Mouse (Mus musculus) kidney, embryonic 16.5 days (tissue): ENCODE results near the gene Med26. TPM values are rescaled to one million over a fixed set of nuclear protein-coding genes. Genes with fewer than 3 reads are reported as not detected.

Source experiments
- ATAC-seq: fragments of 200-750 bp; cut with Nextera tagmentation; 2 replicates; pipeline ENCODE4 v1.8.0; 2017; ENCODE audit warnings: moderate TSS enrichment; ENCODE audit not compliant: low FRiP score, low TSS enrichment
- H3K27ac ChIP-seq: fragments of 300-500 bp; sonication (generic); 2 replicates; pipeline ENCODE4 v1.5.1; 2014; ENCODE audit warnings: low read length
- H3K27me3 ChIP-seq: fragments of 300-500 bp; sonication (generic); 2 replicates; pipeline ENCODE4 v1.6.1; 2014; ENCODE audit warnings: low read length, control low read depth, mixed read lengths; ENCODE audit not compliant: insufficient read depth
- H3K36me3 ChIP-seq: fragments of 300-500 bp; sonication (generic); 2 replicates; pipeline ENCODE4 v1.6.1; 2014; ENCODE audit warnings: low read length, control low read depth, mixed read lengths; ENCODE audit not compliant: insufficient read depth
- H3K4me1 ChIP-seq: fragments of 300-500 bp; sonication (generic); 2 replicates; pipeline ENCODE4 v1.6.1; 2014; ENCODE audit warnings: low read length, control low read depth, mixed read lengths; ENCODE audit not compliant: insufficient read depth
- H3K4me2 ChIP-seq: fragments of 300-500 bp; sonication (generic); replicated peaks from 2 replicates; pipeline ENCODE4 v1.6.1; 2014; ENCODE audit warnings: low read depth, low read length
- H3K4me3 ChIP-seq: fragments of 300-500 bp; sonication (generic); 2 replicates; pipeline ENCODE4 v1.5.1; 2014; ENCODE audit warnings: mild to moderate bottlenecking, low read length
- H3K9ac ChIP-seq: fragments of 300-500 bp; sonication (generic); replicated peaks from 2 replicates; pipeline ENCODE4 v1.6.1; 2014; ENCODE audit warnings: low read length
- H3K9me3 ChIP-seq: fragments of 300-500 bp; sonication (generic); 2 replicates; pipeline ENCODE4 v1.6.1; 2016; ENCODE audit warnings: low read length, control low read depth
- WGBS: fragments of 180-500 bp; shearing (Covaris S2); extraction: QIAGEN DNeasy Blood & Tissue Kit; methylation state at CpG from one replicate; pipeline ENCODE4 v1.1.7; 2014; 5-methylcytosine and 5-hydroxymethylcytosine counted together
- polyA plus RNA-seq: library from polyadenylated mRNA; unstranded; fragments of >200 nt; fragmentation: Nextera tagmentation; extraction: Ambion mirVana; gene quantifications from 2 replicates; pipeline ENCODE4 v1.2.1, GENCODE M21; 2015

Gene Med26
- polyA plus RNA-seq, 1 experiment from 2014 or later = 18.9 TPM

GRCm38 (mm10) chr8:72492622-72493081 is 55.4 kb downstream of the Med26 start:
- H3K4me3 ChIP-seq = peak overlapping the region; percentile 94
- H3K36me3 ChIP-seq = peaks cover 39% of the 10 kb centered on the region
- H3K27me3 ChIP-seq = no peaks in the 10 kb centered on the region
- ATAC-seq = peak; percentile 98
- under 1% methylated on average over 49 of the region's 56 CpGs for WGBS
- H3K4me1 ChIP-seq = peaks cover 20% of the 10 kb centered on the region
- H3K4me2 ChIP-seq = peak overlapping the region; percentile 69
- H3K9ac ChIP-seq = peak overlapping the region; percentile 85
- no peaks in the 10 kb centered on the region for H3K9me3 ChIP-seq
- peak overlapping the region; percentile 76 for H3K27ac ChIP-seq

DNA sequence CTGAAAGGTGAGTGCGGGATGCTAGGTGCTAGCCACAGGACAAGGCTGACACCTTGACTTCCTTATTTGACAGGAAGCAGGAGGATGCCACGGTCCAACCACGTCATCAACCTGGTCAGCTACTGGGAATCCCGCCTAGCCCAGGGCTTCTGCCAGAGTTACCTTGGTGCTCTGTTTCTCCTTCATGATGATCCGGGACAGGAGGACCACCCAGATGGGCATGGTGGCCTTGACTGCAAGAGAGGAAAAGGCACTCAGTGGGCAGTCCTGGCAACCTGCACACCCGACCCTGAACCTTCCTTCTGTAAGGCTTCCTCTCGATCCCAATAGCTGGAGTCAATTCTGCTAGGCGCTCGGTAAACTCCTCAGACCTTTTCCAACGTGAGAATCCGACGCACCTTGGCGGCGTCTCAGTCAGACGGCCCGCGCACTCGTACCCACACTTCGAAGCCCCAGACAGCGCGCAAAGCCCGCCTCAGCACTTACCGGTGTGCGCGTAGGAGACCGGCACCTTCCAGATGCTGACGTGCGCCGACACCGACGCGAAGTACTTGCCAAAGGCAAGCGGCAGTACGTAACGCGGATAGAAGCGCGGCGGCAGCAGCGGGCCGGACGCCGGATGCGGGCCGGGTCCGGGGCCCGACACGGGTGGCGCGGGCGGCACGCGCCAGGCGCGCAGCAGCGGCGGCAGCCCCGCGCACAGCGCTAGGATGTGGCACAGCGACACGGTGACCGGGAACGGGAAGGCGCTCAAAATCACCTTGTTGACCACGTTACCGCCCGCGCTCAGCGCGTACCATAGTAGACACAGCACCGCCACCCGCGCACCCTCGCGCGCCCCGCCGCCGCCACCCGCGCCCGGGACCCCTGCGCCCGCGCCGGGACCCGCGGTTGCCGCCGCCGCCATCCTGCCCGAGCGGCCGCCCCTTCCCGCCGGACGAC is 56.1 kb downstream of the Med26 start, which contains the start of gene Slc35e1:
TSS of gene Slc35e1 (minus strand) at position 935 of the 942 bp plus-strand sequence.
- Histone ChIP-seq H3K9ac (peak within 1 kb of the TSS; percentile 85), H3K36me3 (peaks cover 44% of the 10 kb centered on the region), H3K9me3 (no peaks in the 10 kb centered on the region), H3K4me3 (peak within 1 kb of the TSS; percentile 94), H3K4me1 (peaks cover 20% of the 10 kb centered on the region), H3K27me3 (no peaks in the 10 kb centered on the region), H3K4me2 (peak within 1 kb of the TSS; percentile 69), H3K27ac (peak within 1 kb of the TSS; percentile 76)
- under 1% methylated on average over 86 of the region's 98 CpGs for WGBS
- ATAC-seq = peak; percentile 53

DNA sequence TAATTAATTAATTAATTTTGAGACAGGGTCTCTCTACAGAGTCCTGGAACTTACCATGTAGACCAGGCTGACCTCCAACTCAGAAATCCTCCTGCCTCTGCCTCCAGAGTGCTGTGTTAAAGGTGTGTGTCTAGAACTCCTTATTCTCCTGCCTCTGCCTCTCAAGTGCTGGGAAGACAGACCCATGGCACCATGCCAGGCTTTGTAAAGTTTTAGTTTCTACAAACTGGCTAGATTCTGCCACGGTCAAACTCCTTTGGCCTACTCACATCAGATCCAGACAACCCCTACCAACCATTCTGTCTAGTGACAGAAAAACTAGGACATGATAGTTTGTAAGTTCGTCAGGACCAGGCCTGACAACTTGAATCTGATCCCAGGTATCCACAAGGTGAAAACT is 57.1 kb downstream of the Med26 start:
- H3K4me1 ChIP-seq = peaks cover 20% of the 10 kb centered on the region
- no peak for ATAC-seq
- H3K9me3 ChIP-seq = no peaks in the 10 kb centered on the region
- peak overlapping the region; percentile 94 for H3K4me3 ChIP-seq
- WGBS = 84% methylated on average over 2 of the region's 2 CpGs
- no peaks in the 10 kb centered on the region for H3K27me3 ChIP-seq
- H3K9ac ChIP-seq = peak overlapping the region; percentile 85
- H3K36me3 ChIP-seq = peaks cover 39% of the 10 kb centered on the region
- peak overlapping the region; percentile 69 for H3K4me2 ChIP-seq
- H3K27ac ChIP-seq = no peak overlapping the region

- H3K4me1 ChIP-seq = peaks cover 8% of the 10 kb centered on the region
- ATAC-seq = no peak
Measured at GRCm38 (mm10) chr8:72487014-72487413, 61.1 kb downstream of the Med26 start.

DNA sequence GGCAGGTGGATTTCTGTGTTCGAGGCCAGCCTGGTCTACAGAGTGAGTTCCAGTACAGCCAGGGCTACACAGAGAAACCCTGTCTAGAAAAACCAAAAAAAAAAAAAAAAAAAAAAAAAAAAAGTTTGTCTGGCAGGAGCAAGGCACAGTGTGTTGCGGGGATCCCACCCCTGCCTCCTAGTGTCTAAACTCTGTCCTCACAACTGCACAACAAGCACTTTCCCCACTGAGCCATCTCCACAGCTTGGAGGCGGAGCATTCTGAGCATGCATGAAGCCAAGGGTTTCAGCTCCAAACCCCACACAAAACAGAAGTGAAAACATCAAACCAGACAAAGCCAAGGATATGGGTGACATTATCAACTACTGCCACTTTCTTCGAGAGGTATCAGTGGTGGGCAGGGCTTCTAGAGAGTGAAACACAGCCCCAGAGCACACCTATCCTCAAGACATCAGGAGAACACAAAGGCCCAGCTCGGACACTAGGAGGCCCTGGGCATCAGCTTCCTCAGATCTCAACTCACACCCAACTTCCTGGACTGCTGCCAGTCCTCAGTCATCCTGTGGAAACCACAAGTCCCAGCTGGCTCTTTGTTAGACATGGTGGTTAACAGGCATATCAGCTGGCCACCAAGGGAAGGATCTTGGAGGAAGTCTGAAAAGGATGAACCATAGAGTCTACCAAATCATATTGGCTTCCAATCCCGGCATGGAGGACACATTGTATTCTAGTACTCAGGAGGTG is 62.4 kb downstream of the Med26 start:
- H3K27ac ChIP-seq = no peak overlapping the region
- H3K27me3 ChIP-seq = no peaks in the 10 kb centered on the region
- peaks cover 50% of the 10 kb centered on the region for H3K36me3 ChIP-seq
- 84% methylated on average over 6 of the region's 6 CpGs for WGBS
- H3K4me2 ChIP-seq = no peak overlapping the region
- H3K9ac ChIP-seq = no peak overlapping the region
- H3K4me3 ChIP-seq = no peak overlapping the region
- no peaks in the 10 kb centered on the region for H3K4me1 ChIP-seq
- ATAC-seq = no peak
- H3K9me3 ChIP-seq = no peaks in the 10 kb centered on the region

More at GRCm38 (mm10) chr8:72487014-72487413, 61.1 kb downstream of the Med26 start:
- H3K27me3 ChIP-seq = no peaks in the 10 kb centered on the region
- peaks cover 50% of the 10 kb centered on the region for H3K36me3 ChIP-seq
- H3K9ac ChIP-seq = no peak overlapping the region
- no peak overlapping the region for H3K4me2 ChIP-seq
- H3K27ac ChIP-seq = no peak overlapping the region
- no peak overlapping the region for H3K4me3 ChIP-seq
- no peaks in the 10 kb centered on the region for H3K9me3 ChIP-seq

DNA sequence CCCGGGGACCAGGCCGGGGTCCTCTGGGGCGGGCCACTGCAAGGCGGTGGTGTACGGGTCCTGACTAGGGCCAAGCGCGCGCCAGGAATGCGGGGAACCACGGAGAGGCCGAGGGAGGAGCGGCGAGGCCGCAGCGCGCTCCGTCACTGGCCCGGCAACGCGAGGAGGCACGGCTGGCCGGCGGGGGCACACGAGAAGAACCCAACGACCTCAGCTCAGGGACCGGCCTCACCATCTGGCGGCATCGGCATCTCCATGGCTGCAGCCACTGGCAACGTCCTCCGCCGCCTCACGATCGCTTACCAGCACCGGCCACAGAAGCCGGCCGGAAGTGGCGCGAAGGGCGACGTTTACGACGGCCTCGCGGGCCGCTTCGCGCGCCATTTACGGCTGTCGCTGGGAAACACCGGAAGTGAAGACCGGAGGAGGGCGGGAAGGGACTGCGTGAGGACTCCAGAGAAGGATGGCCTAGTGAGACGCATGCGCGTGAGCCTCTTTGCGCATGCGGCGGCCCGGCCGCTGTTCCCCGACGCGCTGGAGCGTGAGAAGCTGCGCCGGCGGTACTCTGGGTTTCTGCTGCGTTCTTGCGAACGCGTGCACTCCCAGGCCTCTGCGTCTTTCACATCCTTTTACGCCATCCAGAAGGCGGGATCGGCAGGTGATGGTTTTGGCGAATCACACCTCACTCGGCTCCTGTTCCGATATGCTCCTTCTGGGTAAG is 73.1 kb downstream of the Med26 start, which contains the start of gene Cherp:
TSS of gene Cherp (minus strand) at position 401 of the 721 bp plus-strand sequence.
- under 1% methylated on average over 76 of the region's 80 CpGs for WGBS
- H3K9ac ChIP-seq = peak within 1 kb of the TSS; percentile 78
- H3K27me3 ChIP-seq = no peaks in the 10 kb centered on the region
- peak; percentile 98 for ATAC-seq
- H3K9me3 ChIP-seq = 0 out of 2 replicates have a peak, but pooled peaks cover 7% of the 10 kb centered on the region
- peak within 1 kb of the TSS; percentile 85 for H3K4me2 ChIP-seq
- peak within 1 kb of the TSS; percentile 93 for H3K27ac ChIP-seq
- peaks cover 12% of the 10 kb centered on the region for H3K4me1 ChIP-seq
- peak within 1 kb of the TSS; percentile 54 for H3K4me3 ChIP-seq
- H3K36me3 ChIP-seq = peaks cover 36% of the 10 kb centered on the region

- Histone ChIP-seq H3K9ac (no peak overlapping the region), H3K27ac (no peak overlapping the region), H3K9me3 (no peaks in the 10 kb centered on the region), H3K4me2 (no peak overlapping the region), H3K36me3 (peaks cover 70% of the 10 kb centered on the region), H3K4me1 (peaks cover 6% of the 10 kb centered on the region; the same call in 1 of the 2 replicates), H3K4me3 (no peak overlapping the region), H3K27me3 (no peaks in the 10 kb centered on the region)
- WGBS = 92% methylated on average over 7 of the region's 7 CpGs
- no peak for ATAC-seq
Measured at GRCm38 (mm10) chr8:72470684-72471083, 77.4 kb downstream of the Med26 start.

DNA sequence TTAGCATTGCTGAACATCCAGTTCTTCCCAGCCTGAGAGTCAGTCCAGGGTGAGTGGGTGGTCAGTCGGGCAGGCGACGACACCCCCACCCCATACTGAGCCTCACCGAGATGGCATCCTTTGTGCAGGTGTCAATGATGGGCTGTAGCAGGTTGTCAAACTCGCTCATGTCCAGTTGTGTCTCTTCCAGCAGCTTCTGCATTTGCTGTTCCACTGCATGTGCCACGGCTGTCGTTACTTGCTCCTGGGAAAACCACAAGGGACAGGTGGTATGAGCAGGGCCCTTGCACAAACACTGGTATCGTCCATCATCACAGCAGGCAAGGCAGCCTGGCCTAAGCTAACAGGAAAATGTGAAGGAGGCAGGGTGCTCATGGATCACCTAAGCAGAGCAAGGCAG is 78.1 kb downstream of the Med26 start:
- 91% methylated on average over 8 of the region's 8 CpGs for WGBS
- H3K4me1 ChIP-seq = peaks cover 6% of the 10 kb centered on the region; the same call in 1 of the 2 replicates
- peaks cover 77% of the 10 kb centered on the region for H3K36me3 ChIP-seq
- no peak overlapping the region for H3K4me2 ChIP-seq
- no peaks in the 10 kb centered on the region for H3K9me3 ChIP-seq
- no peak overlapping the region for H3K9ac ChIP-seq
- no peaks in the 10 kb centered on the region for H3K27me3 ChIP-seq
- H3K27ac ChIP-seq = no peak overlapping the region
- no peak for ATAC-seq
- no peak overlapping the region for H3K4me3 ChIP-seq

GRCm38 (mm10) chr8:72469243-72469642 is 78.8 kb downstream of the Med26 start:
- H3K27ac ChIP-seq = no peak overlapping the region
- H3K36me3 ChIP-seq = peaks cover 83% of the 10 kb centered on the region
- WGBS = 91% methylated on average over 2 of the region's 2 CpGs
- H3K9ac ChIP-seq = no peak overlapping the region
- ATAC-seq = no peak
- H3K27me3 ChIP-seq = no peaks in the 10 kb centered on the region
- H3K4me1 ChIP-seq = peaks cover 6% of the 10 kb centered on the region; the same call in 1 of the 2 replicates
- no peaks in the 10 kb centered on the region for H3K9me3 ChIP-seq
- no peak overlapping the region for H3K4me2 ChIP-seq
- no peak overlapping the region for H3K4me3 ChIP-seq
